Mouse (Mus musculus): ENCODE data around the gene Atf5.

Atf5 gene

GRCm38 (mm10) chr7:44849416-44850111 lies 33.1 kb upstream of the Atf5 start:
- DNase-seq: peak; percentile 93

- peak; percentile 100 for DNase-seq
Observed at GRCm38 (mm10) chr7:44848561-44849415, 32.3 kb upstream of the Atf5 start, which contains the start of the genes Akt1s1 and Tbc1d17. Akt1s1 (plus strand) TSS chr7:44848991. Tbc1d17 (minus strand) TSS chr7:44849079.

GRCm38 (mm10) chr7:44847772-44848171 lies 31.3 kb upstream of the Atf5 start:
- no peak for DNase-seq

- DNase-seq: no peak
Observed at GRCm38 (mm10) chr7:44846804-44847203, 30.3 kb upstream of the Atf5 start.

GRCm38 (mm10) chr7:44845006-44845405 lies 28.5 kb upstream of the Atf5 start:
- no peak for DNase-seq

GRCm38 (mm10) chr7:44841825-44842463 lies 25.5 kb upstream of the Atf5 start:
- no peak for DNase-seq

- no peak for DNase-seq
Observed at GRCm38 (mm10) chr7:44840426-44840825, 24.0 kb upstream of the Atf5 start.

GRCm38 (mm10) chr7:44839491-44840191 lies 23.2 kb upstream of the Atf5 start:
- peak; percentile 56 for DNase-seq

- no peak for DNase-seq
Observed at GRCm38 (mm10) chr7:44839171-44839490, 22.7 kb upstream of the Atf5 start.

GRCm38 (mm10) chr7:44838073-44838472 lies 21.6 kb upstream of the Atf5 start:
- DNase-seq: no peak

GRCm38 (mm10) chr7:44836423-44837053 lies 20.1 kb upstream of the Atf5 start:
- DNase-seq: no peak

GRCm38 (mm10) chr7:44836016-44836404 lies 19.6 kb upstream of the Atf5 start:
- no peak for DNase-seq

GRCm38 (mm10) chr7:44835373-44836015 lies 19.0 kb upstream of the Atf5 start:
- DNase-seq: no peak

- no peak for DNase-seq
Observed at GRCm38 (mm10) chr7:44832763-44833162, 16.3 kb upstream of the Atf5 start.

- no peak for DNase-seq
Observed at GRCm38 (mm10) chr7:44828706-44829105, 12.2 kb upstream of the Atf5 start.

- DNase-seq: no peak
Observed at GRCm38 (mm10) chr7:44826771-44827170, 10.3 kb upstream of the Atf5 start.

GRCm38 (mm10) chr7:44824872-44825271 lies 8.4 kb upstream of the Atf5 start:
- DNase-seq: peak; percentile 78

- DNase-seq: no peak
Observed at GRCm38 (mm10) chr7:44823409-44823808, 7.0 kb upstream of the Atf5 start.

GRCm38 (mm10) chr7:44821666-44822448 lies 5.4 kb upstream of the Atf5 start:
- no peak for DNase-seq

GRCm38 (mm10) chr7:44820525-44820924 lies 4.1 kb upstream of the Atf5 start:
- DNase-seq: no peak

- no peak for DNase-seq
Observed at GRCm38 (mm10) chr7:44819863-44820262, 3.4 kb upstream of the Atf5 start.

Measured in right cerebral cortex, adult 18-20 months (tissue).